Mouse (Mus musculus) urinary bladder, postnatal 25 days (tissue): Measurements from ENCODE around the gene Cyp2c70.
"Not testable (repeated sequence)": the region's sequence is repeated elsewhere in the genome, so short reads cannot be mapped to it uniquely, and the experiment has no call there.

Experiments
- DNase-seq: peaks from one replicate; pipeline ENCODE4 v3.0.0; 2022; ENCODE audit warnings: low spot score

Gene Cyp2c70

DNA sequence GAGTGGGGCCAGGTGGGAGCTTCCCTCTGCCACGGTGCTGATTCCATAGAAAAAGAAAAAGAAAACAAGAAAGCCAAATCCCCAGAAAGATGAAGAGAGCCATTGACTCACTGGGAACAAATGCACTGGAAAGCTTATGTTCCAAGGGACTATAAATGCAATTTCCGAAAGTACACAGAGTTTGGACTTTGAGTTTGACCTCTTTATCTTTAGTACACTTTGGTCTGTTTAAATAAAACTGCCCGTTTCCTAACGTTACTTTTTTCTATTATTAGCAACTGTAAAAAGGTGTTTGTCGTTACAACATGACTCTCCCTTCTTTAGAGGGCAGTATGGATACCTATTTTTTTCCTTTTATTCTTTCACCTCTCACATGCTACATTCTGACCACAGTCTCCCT lies at the start of gene Cyp2c70:
Gene Cyp2c70, minus strand, starts transcription at position 174 of the 400 bp plus-strand sequence.
- DNase-seq: no peak

DNA sequence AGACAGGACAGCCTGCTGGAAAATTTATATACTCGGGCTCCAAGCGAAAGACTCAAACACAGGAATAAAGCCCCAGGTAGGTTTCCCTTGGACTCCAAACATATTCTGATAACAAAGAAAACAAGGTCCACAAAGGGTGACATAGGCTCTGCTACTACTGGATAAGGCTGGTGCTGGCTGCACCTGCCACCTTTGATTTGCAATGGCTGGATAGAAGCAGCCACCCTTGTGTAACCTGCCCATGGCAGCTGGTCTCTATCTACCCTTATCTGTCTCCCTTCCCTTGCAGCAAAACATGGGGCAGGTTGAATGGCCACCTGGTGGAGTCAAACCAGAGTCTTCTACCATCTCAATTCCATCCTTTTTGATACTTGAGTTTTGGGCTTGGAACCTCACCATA lies 45.4 kb upstream of the Cyp2c70 start:
- DNase-seq: no peak

DNA sequence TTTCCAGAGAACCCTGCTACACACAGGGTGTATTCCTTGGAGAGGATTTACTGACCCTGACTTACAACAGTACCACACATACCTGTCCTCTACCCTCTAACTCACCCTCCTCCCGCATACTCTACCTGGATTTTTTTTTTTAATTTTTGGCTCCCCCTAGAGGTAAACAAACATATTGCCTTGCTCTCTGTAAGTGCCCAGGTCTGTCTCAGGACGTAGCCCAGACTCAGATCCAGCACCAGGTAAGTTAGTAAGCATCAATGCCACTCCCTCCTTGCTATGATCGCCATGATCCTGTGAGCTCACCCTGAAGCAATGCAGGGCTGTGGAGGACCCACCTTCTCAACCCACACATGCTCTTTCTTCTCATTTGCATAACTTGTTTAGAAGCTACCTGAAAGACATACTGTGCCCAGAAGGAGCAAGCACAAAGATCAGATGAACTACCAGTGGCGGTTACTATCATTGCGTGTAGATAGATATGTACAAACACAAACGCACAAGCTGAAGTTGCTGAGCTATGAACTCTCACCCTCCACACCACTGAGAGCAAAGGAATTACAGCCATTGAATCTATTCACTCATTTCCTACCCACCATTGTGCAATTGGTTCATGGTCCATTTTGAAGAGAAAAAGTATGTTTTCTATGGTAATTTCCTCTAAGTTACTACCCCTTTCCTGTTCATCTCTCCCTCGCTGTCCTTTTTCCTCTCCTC lies 44.9 kb upstream of the Cyp2c70 start:
- DNase-seq: no peak

DNA sequence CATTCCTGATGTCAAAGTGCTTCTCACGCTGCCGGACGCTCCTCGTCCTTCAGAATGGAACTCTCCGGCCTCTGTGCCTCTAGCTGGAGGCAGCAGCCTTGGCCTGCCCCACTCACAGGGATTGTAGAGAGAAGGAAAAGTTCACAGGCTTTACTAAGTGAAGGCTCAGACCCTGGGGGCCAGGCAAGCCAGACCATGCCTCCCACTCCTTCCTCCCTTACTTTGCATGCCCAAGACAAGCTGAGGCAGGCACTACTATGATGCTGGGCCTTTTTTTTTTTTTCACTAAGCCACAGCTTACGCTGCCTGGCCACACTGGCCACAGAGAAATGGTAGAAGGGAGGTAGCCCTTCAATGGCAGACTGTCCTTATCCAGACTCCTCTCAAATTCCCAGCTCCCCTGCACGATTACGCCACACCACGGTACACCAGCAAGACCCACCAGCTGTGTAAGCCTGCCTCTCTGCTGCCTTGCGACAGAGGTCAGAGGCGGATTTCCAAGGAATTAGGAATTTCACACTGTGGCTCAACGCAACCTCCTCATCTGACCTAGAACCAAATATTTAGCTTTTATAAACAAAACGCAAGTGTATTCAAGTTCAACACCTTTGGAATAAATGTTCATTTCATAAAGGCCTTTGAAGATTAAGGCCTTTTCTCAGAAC lies 44.1 kb upstream of the Cyp2c70 start:
- DNase-seq: no peak

DNA sequence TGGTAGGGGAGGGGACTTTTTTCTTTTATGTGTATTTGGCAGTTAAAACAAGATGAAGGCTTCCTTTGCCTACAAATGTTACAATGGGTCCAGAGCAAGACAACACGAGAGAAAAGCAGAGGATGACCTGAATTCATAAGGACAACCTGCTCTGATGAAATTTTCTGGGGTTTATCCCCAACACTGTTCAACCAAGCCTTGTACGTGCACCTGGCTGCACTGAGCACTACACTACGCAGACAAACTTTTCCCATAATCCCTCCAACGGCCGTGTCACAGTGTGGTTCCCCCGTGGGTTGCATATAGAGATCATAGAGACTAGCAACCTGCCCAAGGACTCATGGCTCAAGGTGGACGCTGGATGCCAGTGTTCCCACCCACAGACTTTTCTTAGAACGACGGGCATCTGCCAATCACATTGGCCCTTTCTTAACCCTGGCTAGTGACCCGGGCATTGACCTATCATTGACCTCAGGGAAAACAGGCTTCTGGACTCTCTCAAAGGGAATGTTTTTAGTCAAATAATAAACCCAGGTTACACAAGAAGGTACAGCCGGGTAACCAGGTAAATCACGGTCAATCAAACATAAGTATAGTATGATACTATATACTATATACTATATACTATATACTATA lies 39.5 kb upstream of the Cyp2c70 start:
- no peak for DNase-seq

DNA sequence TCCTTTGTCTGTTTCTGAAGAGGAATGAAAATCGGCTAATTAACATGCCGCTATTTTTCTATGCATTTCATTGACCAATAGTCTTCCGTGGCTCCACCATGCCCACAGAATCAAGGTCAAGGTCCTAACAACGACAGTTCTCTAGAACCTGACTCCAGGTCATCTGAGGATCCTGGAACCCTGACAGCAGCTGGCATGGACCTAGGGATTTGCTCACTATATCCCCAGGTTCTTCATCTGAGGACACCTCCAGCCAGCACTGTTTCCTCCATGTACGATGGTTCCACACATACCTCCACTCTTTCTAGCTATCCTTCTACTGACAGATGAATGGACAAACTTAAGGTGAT lies 38.6 kb upstream of the Cyp2c70 start:
- no peak for DNase-seq

DNA sequence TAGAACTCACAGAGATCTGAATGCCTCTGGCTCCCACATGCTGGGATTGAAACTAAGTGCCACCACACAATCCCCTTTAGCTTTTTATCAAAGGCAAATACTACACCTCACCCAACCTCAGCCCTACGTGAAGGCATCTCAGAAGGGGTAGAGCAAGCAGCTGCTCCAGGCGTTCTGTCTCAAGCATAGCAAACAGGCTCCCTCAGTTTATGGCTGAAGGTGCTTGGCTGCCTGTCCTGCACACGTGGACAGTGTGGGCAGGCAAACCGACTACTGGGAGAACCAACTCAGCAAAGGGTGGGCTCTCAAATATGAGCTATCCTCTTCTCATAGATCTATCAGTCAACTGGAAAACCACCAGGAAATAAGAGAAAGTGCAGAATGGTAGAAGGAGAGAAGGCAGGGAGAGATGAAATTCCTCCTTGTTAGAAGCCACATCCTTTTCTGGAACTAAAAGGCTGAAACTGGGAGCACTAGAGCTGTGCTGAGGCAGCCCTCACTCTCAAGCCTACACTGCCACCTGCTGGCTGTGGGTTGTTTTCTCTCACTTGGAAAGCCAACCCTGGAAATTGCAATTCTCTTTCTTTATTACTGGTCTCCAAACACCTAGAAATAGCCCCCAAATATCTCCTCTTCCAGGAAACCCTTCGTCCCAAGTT lies 38.1 kb upstream of the Cyp2c70 start:
- peak; percentile 67 for DNase-seq

DNA sequence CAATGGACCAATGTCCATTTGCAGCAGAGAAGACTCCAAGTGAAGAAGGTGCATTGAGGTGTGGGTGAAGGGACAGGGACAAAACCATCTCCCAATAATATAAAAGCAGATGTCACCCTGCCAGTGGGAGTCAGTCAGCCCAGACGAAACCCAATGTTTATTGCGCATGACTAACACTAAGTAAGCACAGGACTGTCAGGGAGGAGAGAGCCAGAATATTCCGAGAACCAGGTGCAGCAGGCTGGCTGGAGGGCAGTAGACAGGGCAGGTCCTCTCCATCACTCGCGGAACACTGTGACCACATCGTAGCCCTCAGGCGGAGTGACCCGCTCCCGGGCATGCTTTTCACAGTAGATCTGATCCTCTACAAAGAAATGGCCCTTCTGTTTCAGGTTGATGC lies 35.2 kb upstream of the Cyp2c70 start:
- DNase-seq: not testable (repeated sequence)

DNA sequence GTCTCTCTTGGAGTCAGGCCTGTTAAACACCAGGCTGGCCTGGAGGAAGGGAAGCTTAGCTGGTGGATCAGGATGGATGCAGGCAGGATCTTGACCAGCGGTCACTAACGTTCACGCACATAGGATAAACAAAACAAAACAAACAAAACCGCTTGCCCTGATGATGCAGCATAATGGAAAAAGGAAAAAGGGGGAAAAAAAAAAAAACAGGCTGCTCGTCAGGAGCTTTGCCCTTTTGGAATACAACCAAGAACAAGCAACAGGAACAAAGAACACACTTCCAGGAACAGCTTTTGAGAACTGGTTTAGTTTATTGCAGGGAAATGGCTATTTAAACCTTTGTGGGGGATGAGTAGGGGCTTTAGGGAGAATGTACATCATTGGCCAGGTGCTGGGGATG lies 33.7 kb upstream of the Cyp2c70 start:
- DNase-seq: no peak

DNA sequence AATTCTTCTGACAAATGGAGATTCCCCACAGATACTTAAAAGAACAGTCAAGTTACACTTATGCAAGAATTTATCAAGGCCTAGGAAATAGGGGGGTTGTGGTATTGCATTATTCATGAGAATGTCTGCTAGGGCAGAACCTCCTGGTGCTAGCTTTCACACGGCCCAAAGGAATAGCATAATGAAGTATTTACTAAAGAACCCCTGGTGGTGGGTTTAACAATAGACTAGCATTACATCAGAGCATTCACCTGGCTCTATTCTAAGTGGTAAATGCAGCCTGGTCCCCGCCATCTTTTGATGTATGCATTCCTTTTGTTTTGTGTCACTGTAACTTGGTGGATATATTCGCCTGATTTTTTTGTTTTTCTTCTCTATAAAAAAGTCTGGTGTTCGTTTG lies 15.8 kb upstream of the Cyp2c70 start:
- DNase-seq: not testable (repeated sequence)

DNA sequence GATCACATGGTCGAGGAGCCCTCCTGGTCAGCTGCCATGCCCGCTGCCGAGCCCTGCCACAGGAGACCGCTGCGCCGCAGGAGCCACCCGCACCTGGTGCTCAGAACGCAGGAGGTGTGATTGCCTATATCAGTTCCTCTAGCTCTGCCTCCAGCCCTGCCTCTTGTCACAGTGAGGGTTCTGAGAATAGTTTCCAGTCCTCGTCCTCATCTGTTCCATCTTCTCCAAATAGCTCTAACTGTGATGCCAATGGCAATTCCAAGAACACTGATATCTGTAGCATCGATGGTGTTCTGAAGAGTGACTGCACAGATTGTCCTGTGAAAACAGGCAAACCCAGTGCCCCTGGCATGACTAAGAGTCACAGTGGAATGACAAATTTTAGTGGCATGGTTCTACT lies 3.5 kb upstream of the Cyp2c70 start:
- no peak for DNase-seq

DNA sequence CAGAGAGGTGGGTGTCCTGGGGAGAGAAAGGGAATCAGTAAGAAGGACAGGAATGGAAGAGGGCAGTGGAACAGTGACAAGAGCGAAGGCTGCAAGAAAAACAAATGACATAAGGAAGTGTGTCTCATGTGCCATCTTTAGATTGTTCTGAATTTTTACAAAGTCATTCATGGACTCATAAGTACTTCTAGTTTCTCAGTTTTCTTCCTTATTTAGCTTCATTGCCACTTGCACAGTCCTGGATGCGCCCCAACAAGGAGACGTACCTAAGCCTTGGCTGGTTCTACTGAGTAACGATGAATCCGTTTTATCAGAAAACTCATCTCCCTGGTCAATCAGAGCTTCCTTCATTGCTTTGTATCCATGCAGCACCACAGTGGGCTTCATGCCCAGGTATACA lies 3.5 kb downstream of the Cyp2c70 start:
- no peak for DNase-seq

DNA sequence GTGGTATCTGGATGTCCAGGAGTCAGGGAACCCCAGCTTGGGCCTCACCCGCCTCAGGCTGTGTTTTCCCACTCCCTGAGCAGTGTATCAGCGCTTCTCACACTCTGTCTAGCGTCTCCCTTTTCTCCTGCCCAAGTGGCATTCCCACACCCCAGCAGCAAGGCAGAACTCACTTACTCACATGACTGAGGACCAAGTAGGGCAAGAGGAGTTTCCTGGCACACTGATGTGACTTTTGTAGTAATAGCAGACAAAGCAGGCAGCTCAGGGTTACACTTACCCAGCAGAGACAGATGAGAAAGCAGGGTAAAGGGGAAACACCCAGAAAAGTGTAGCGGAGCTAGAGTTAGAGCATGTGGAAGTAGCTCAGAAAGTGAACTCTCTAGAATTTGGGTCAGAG lies 8.8 kb downstream of the Cyp2c70 start:
- DNase-seq: no peak

DNA sequence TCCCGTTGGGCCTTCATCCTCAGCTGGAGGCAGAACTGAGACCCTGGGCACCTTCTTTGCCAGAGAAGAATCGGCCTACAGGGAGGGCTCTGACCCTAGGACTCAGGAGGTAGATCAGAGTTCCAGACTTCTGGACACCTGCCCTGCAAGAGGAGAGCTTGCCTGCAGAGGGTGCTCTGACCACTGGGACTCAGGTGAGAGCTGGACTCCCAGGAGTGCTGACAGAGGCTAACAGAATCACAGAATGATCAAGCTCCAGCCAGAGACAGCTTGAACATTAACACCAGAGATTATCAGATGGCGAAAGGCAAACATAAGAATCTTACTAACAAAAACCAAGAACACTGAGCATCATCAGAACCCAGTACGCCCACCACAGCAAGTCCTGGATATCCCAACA lies 18.7 kb downstream of the Cyp2c70 start:
- DNase-seq: not testable (repeated sequence)

DNA sequence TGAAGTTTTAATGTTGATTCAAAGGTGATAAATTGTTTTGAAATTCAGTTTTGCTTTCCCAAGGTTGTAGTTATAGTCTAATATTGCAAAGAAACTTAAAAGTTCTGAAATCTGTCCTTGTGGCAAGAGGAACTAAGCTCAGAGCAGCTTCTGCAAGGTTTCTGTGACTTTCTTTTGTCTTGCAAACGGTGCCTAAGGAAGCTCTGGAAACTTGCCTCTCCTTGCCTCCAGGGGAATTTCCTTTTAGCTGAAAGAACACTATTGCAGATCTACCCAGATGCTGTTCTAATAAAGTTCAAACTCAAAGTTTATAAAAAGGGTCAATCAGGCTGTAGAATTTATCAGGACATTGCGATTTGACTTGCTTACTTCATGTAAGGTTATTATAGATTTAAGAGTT lies 60.1 kb downstream of the Cyp2c70 start:
- DNase-seq: not testable (repeated sequence)

DNA sequence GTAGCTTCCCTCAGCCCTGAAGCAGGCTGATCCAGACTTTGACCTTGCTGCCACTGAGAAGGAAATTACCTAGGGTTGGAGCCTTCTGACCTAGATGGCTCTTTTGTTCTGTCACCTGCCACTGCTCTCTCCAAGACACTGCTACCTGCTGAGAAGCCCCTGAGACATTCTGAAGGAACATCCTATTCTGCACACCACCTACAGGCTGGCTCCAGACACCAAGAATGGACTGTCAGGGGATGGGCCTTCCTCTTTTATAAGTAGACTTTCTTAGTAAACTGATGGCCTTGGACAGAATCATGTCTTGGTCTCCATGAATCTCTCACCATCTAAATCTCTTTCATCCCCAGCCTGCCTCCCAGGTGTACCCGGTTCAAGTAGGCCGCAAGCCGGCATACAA lies 62.0 kb downstream of the Cyp2c70 start:
- DNase-seq: not testable (repeated sequence)

DNA sequence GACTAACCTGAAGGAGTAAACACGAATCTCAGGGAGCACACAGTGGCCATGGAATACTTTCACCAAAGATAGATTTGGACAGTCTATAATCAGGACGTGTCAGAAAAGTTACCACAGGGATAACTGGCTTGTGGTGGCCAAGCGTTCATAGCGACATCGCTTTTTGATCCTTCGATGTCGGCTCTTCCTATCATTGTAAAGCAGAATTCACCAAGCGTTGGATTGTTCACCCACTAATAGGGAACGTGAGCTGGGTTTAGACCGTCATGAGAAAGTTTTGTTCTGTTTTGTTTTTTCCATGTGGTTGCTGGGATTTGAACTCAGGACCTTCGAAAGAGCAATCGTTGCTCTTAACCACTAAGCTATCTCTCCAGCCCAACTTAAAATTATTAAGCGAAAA lies 67.5 kb downstream of the Cyp2c70 start:
- DNase-seq: not testable (repeated sequence)
